Mouse (Mus musculus) leukemia stem cell, adult 10-12 weeks (primary cell): ENCODE data around the gene Gm20422. TPM values are rescaled to one million over a fixed set of nuclear protein-coding genes. Genes with fewer than 3 reads are reported as not detected.

Source experiments
- polyA plus RNA-seq: library from polyadenylated mRNA; stranded (reverse); fragments of >175 nt; gene quantifications from 2 replicates; pipeline ENCODE4 v1.2.3, GENCODE M21; 2012; ENCODE audit warnings: low replicate concordance

The Gm20422 gene
- not detected in 2 replicates for polyA plus RNA-seq

DNA sequence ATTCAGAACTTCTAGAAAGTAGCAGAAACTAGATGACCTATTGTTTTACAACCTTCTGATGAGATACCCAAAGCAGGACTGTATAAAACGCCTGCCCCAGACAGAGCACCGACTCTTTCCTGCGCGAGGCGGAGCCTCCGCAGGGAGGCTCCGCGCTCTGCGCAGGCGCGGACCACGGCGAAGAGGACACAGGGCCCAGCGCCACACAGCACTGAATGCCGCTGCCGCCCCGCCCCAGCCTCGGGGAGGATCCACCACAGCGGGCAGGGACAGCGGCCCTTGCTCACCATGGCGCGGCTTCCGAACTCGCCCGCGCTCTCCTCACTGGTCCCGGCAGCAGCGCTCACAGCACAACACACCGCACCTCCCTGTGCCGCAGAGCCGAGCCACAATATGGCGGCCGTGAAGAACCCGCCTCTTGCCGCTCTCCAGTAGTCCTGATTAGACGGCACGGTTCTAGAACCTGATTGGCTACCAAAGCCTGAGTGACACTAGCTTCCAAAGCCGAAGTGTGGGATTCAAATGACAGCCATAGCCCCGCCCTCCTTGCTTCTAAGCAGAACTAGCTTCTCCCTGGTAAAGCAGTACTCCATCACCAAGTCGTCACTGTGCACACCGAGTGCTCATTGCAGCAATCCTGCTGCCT, at the start of gene Gm20422:
TSS of gene Gm20422 (minus strand) at position 384 of the 646 bp plus-strand sequence.

DNA sequence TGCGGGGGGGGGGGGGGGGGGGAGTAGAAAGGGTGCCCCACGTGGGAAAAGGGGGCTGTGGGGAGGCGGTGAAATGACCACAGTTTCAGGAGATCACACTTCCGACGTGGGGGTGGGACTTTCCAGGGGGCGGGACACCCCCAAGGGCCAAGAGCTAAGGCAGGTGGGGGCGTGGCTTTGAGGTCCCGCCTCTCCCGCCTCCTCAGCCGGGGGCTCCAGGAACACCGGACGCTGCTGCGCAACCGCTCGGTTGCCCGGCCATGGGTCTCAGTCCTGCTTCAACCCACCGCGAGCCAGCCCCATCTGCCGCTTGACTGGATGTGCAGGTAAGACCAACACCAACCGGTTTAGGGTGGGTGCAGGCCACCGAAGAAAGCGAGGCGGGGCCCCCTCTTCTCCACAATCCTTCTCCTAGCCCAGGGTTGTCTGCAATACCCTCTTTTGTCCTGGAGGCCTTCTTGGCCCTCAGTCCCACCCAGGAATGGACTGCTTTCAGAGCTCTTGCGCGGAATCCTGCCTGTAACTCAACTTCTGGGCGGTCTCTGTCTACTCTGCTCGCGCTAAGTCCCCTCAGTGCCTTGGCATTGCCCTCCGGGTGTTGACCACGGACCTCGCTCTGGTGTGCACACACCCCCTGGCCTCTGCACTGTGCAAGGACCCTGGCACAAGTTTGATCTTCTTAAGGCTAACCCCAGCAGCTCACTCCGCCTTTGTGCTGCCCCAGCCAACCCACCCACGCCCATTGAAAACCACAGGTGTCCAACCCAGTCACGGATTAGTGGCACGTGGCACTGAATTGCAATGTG, 47.9 kb upstream of the Gm20422 start, which contains the start of gene Lpar2:
TSS of gene Lpar2 (plus strand) at position 44 of the 806 bp plus-strand sequence.

DNA sequence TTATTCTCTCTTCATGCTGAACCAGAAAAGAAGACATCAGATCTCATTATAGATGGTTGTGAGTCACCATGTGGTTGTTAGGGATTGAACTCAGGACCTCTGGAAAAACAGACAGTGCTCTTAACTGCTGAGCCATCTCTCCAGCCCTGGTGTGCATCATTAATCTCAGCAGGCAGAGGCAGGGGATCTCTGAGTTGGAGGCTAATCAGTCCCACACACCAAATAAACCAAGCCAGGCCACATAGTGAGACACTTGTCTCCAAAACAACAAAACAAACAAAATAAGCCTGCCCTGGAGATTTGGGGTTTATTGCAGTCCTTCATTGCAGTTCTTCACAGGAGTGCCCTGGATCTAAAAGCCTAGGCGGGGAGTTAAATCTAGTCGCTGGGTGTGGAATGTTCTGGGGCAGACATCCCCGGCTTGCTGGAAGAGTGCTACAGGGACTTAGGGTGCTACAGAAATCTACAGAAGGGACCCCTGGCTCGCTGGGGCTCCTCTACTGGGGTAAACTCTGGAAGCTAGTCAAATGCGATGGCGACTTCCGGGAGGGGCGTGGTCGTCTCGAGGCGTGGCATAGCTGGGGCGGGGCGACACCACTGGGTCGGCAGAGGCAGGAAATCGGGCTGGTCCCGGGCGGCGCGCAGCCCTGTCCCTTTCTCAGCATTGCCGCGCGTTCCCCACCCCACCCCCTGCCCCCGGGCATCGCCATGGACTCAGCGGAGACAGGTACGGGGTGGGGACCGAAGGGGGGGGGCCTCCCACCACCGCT, 33.6 kb upstream of the Gm20422 start, which contains the start of gene Gmip:
TSS of gene Gmip (plus strand) at position 586 of the 770 bp plus-strand sequence.

DNA sequence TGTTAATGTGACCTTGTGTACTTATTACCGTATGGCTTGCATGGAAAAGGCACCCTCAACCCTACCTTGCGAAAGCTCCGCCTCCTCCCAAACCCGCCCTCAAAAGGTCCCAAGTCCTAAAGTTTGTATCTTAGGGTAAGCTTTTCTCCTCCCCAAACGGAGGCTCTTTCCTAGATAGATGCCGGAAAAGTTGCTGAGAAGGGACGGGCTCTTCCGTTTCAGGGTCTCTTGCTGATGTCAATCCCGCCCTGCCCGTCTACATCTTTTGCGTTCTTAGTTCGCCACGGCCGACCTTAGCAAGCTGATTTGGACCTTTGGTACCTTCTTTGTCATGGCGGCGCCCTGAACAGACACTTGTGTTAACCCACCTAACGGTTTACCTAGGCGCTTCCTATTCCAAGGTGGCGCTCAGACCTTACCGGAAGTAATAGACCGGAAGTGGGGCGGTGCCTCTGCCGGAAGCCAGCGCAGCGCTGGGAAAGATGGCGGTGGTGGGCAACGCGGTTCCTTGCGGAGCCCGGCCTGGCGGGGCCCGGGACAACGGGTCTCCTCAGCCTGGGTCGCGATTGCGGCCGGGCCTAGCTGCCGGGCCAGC, 16.2 kb upstream of the Gm20422 start, which contains the start of the genes Atp13a1 and Zfp866:
TSS of gene Atp13a1 (plus strand) at position 391 of the 595 bp plus-strand sequence.
TSS of gene Zfp866 (minus strand) at position 406 of the 595 bp plus-strand sequence.

DNA sequence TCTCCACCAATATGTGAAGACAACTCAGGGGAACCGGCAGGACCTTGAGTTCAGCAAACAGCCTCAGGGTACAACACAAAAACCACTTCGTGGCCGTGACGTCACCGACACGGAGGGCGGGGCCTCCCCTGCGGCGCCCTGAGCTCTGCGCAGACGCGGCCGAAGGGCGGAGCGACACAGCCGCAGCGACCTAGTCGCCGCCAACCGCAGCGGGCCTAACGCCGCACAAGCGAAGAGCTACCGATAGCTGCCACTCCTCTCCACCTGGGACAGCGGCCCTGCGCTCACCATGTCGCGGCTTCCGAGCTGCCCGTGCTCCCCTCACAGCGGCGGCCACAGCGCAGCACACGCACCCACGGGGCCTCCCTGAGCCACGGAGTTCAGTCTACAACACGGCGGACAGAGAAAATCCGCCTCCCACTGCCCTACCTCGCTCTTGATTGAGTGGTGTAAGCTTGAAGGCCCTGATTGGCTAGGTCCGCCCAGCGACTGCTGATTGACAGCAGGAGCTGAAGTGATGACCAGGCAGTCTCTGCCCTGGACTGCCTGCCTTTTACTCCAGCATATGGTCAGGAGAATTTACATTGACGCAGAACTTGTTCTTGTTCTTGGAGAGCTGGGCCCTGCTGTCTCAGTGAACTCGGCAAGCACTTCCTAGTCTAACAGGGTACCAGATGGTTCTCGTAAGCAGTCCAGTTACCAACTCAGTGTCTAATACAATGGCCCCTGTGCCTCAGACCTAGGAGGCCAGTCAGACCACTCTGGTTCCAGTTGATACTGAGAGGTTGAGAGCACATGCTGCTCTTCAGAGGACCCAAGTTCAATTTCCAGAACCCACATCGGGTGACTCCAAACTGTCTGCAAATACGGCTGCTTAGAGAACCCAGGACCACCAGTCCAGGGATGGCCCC, 24.9 kb downstream of the Gm20422 start, which contains the start of gene Zfp963:
TSS of gene Zfp963 (minus strand) at position 427 of the 911 bp plus-strand sequence.

DNA sequence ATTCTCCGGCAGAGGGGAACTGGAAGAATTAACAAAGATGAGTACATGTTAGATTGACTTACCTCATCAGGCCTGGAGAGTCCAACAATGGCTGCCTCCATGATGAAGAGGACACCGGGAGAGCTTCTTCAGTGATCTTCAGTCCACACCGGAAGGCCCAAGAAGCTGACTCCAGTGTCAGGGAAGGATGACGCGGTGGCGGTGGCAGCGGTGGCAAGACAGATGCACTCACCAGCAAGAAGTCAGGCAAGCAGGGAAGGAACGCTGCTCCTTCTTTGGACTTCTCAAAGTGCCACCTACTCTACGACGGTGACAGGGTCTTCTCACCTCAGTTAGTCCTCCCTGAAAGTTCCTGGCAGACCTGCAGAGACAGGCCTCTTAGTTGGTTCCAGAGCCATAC, 64.1 kb downstream of the Gm20422 start, which contains the start of gene Zfp869:
TSS of gene Zfp869 (minus strand) at position 101 of the 400 bp plus-strand sequence.

Other genes starting within 250 kb of the Gm20422 start
- 0.45 and 0.89 TPM in 2 replicates for gene Zfp868, start 149.3 kb downstream of the Gm20422 start, polyA plus RNA-seq
- gene Zfp964, start 120.4 kb downstream of the Gm20422 start, polyA plus RNA-seq: 0.05 TPM in 1 of 2 replicates, not detected in the other
- gene Zfp869, start 64.2 kb downstream of the Gm20422 start, polyA plus RNA-seq: 1.1 TPM in 1 of 2 replicates, not detected in the other
- gene Zfp963, start 24.9 kb downstream of the Gm20422 start, polyA plus RNA-seq: 0.51 and 0.63 TPM in 2 replicates
- gene Atp13a1, start 16.3 kb upstream of the Gm20422 start, polyA plus RNA-seq: 59.4 and 80.6 TPM in 2 replicates
- 0.55 and 3.2 TPM in 2 replicates for gene Zfp866, start 16.3 kb upstream of the Gm20422 start, polyA plus RNA-seq
- 27.8 and 54.2 TPM in 2 replicates for gene Gmip, start 33.8 kb upstream of the Gm20422 start, polyA plus RNA-seq
- 0.12 and 0.23 TPM in 2 replicates for gene Lpar2, start 47.5 kb upstream of the Gm20422 start, polyA plus RNA-seq
- gene Pbx4, start 57.6 kb upstream of the Gm20422 start, polyA plus RNA-seq: 4.8 and 10.7 TPM in 2 replicates
- gene Cilp2, start 112.8 kb upstream of the Gm20422 start, polyA plus RNA-seq: 0.13 and 0.27 TPM in 2 replicates
- 2.6 and 3.2 TPM in 2 replicates for gene Tssk6, start 127.3 kb upstream of the Gm20422 start, polyA plus RNA-seq
- gene Ndufa13, start 127.7 kb upstream of the Gm20422 start, polyA plus RNA-seq: 57.7 and 73.4 TPM in 2 replicates
- gene Yjefn3, start 127.8 kb upstream of the Gm20422 start, polyA plus RNA-seq: 0.77 and 2.5 TPM in 2 replicates
- 38.6 and 137 TPM in 2 replicates for gene Gatad2a, start 221.5 kb upstream of the Gm20422 start, polyA plus RNA-seq